Mouse (Mus musculus) C2C12 (cell line): ENCODE measurements around the gene Ndufa4l2. TPM values are rescaled to one million over a fixed set of nuclear protein-coding genes. Genes with fewer than 3 reads are reported as not detected.

Source experiments
- H3K27me3 ChIP-seq: one replicate; pipeline ENCODE4 v1.6.1; 2011; ENCODE audit not compliant: control insufficient read depth, insufficient read depth, insufficient read length
- H3K36me3 ChIP-seq: one replicate; pipeline ENCODE4 v1.6.1; 2011; ENCODE audit not compliant: control insufficient read depth, insufficient read depth
- H3K4me3 ChIP-seq: one replicate; pipeline ENCODE4 v1.5.1; 2011; ENCODE audit warnings: mild to moderate bottlenecking, control low read depth; ENCODE audit not compliant: poor library complexity, insufficient read depth, severe bottlenecking
- H3K79me2 ChIP-seq: one replicate; pipeline ENCODE4 v1.6.1; 2011; ENCODE audit not compliant: control insufficient read depth, insufficient read depth
- H3K79me3 ChIP-seq: one replicate; pipeline ENCODE4 v1.6.1; 2011; ENCODE audit warnings: low read depth, control low read depth
- H3ac ChIP-seq: one replicate; pipeline ENCODE3; 2011; ENCODE audit warnings: low read depth; ENCODE audit not compliant: control insufficient read depth, insufficient read length
- CEBPB ChIP-seq: IDR thresholded peaks from one replicate; pipeline ENCODE4 v1.6.1; 2011; ENCODE audit warnings: low read depth, mild to moderate bottlenecking, control low read depth, moderate library complexity
- CTCF ChIP-seq: IDR thresholded peaks from one replicate; pipeline ENCODE4 v1.5.1; 2011; ENCODE audit not compliant: control insufficient read depth, insufficient read depth, insufficient read length
- FOSL1 ChIP-seq: IDR thresholded peaks from one replicate; pipeline ENCODE4 v1.8.0; 2011; ENCODE audit warnings: mild to moderate bottlenecking, low read length; ENCODE audit not compliant: poor library complexity, insufficient read depth, severe bottlenecking
- MAX ChIP-seq: IDR thresholded peaks from one replicate; pipeline ENCODE4 v1.6.1; 2011; ENCODE audit warnings: mild to moderate bottlenecking, control low read depth
- MYOD1 ChIP-seq: IDR thresholded peaks from one replicate; pipeline ENCODE4 v1.6.1; 2011; ENCODE audit warnings: low read depth; ENCODE audit not compliant: control insufficient read depth, insufficient read length
- MYOG ChIP-seq: IDR thresholded peaks from one replicate; pipeline ENCODE4 v1.6.1; 2011; ENCODE audit not compliant: control insufficient read depth, insufficient read length; ENCODE audit errors: extremely low read depth
- USF1 ChIP-seq: IDR thresholded peaks from one replicate; pipeline ENCODE4 v1.6.1; 2011; ENCODE audit warnings: low read depth, mild to moderate bottlenecking, control low read depth, moderate library complexity
- polyA plus RNA-seq: library from polyadenylated mRNA; unstranded; fragments of >200 nt; fragmentation: generic; extraction: Trizol; gene quantifications from one replicate; pipeline ENCODE4 v1.2.1, GENCODE M21; 2012; ENCODE audit warnings: missing spikeins

Ndufa4l2 gene
- polyA plus RNA-seq, 1 experiment, result 0.42 TPM

- peaks cover under 1% of the 10 kb centered on the region for H3K36me3 ChIP-seq
- H3K79me2 ChIP-seq, result no peaks in the 10 kb centered on the region
- no peaks in the 10 kb centered on the region for H3K27me3 ChIP-seq
- peak overlapping the region; percentile 31 for H3K4me3 ChIP-seq
- no peaks in the 10 kb centered on the region for H3K79me3 ChIP-seq
- no peak for TF ChIP-seq FOSL1
- TF ChIP-seq CEBPB, result no peak
- no peak for TF ChIP-seq USF1
- no peak for TF ChIP-seq MYOD1
- no peak for TF ChIP-seq MYOG
- TF ChIP-seq MAX, result no peak
- TF ChIP-seq CTCF, result no peak
- H3ac ChIP-seq, result peak overlapping the region; percentile 81
Observed at GRCm38 (mm10) chr10:127511634-127512306, 3.0 kb upstream of the Ndufa4l2 start.

GRCm38 (mm10) chr10:127512307-127512666 lies 2.5 kb upstream of the Ndufa4l2 start:
- H3ac ChIP-seq, result peak overlapping the region; percentile 81
- H3K79me3 ChIP-seq, result no peaks in the 10 kb centered on the region
- no peaks in the 10 kb centered on the region for H3K79me2 ChIP-seq
- peaks cover 5% of the 10 kb centered on the region for H3K36me3 ChIP-seq
- no peaks in the 10 kb centered on the region for H3K27me3 ChIP-seq
- H3K4me3 ChIP-seq, result peak overlapping the region; percentile 31
- TF ChIP-seq MYOG (no peak), CEBPB (no peak), MYOD1 (no peak), FOSL1 (no peak), USF1 (no peak), CTCF (no peak), MAX (no peak)

DNA sequence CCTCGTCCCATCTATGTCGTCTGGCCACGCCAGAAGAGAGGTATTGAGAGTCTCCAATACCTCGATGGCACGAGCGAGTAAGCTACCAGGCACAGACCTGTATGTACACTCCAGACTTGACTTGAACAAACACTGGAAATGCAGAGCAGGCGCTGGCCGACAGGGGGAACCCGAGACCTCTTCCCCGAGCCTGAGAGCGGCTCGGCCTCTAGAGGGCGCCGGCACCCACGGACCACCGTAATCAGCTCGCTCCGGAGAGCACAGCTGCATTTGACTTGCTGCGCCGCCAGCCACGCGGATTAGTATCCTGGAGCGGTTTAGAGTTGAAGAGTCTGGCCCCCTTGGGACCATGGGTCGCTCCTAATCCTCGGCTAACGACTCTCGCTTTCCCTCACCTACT lies 2.0 kb upstream of the Ndufa4l2 start:
- H3K79me2 ChIP-seq, result no peaks in the 10 kb centered on the region
- no peaks in the 10 kb centered on the region for H3K79me3 ChIP-seq
- no peak overlapping the region for H3ac ChIP-seq
- H3K4me3 ChIP-seq, result no peak overlapping the region
- TF ChIP-seq CTCF, result peak; percentile 100
- no peak for TF ChIP-seq CEBPB
- TF ChIP-seq MYOG, result no peak
- no peak for TF ChIP-seq FOSL1
- no peak for TF ChIP-seq USF1
- peak; percentile 45 for TF ChIP-seq MAX
- TF ChIP-seq MYOD1, result peak; percentile 43
- H3K27me3 ChIP-seq, result no peaks in the 10 kb centered on the region
- H3K36me3 ChIP-seq, result peaks cover 10% of the 10 kb centered on the region

DNA sequence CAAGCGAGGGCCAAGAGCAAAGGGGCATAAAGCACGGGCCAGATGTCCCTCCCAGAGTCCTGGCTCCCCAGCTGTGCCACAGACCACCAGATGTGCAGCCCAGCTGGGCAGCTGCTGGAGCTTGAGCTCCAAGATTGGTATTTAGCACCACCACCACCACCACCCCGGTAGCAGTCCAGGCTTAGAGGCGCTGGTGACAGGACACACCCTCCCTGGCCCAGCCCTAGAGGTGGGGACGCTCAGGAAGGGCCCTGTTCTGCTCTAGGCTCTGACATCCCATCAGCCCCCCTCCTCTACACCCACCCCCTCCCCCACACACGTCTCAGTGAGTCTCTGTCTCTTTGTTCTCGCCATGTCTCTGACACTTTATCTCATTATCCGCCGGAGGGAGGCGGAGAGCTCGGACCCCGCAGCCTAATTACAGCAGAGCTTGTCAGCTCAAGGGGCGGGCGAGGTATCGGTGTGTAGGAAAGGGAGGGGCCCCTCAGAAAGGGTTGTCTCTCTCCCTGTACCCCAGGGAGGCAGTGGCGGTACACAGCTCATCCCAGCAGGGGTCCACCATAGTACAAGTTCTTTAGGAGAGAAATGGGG lies 1.2 kb upstream of the Ndufa4l2 start:
- Histone ChIP-seq H3K27me3 (no peaks in the 10 kb centered on the region), H3K4me3 (no peak overlapping the region), H3K36me3 (peaks cover 18% of the 10 kb centered on the region), H3ac (peak overlapping the region; percentile 25), H3K79me2 (no peaks in the 10 kb centered on the region), H3K79me3 (no peaks in the 10 kb centered on the region)
- TF ChIP-seq MYOD1 (no peak), CEBPB (no peak), USF1 (no peak), MYOG (no peak), CTCF (no peak), MAX (no peak), FOSL1 (no peak)

- Histone ChIP-seq H3K4me3 (no peak overlapping the region), H3K36me3 (peaks cover 22% of the 10 kb centered on the region), H3K79me3 (no peaks in the 10 kb centered on the region), H3ac (no peak overlapping the region), H3K27me3 (no peaks in the 10 kb centered on the region), H3K79me2 (peaks cover 1% of the 10 kb centered on the region)
- TF ChIP-seq MYOG (no peak), CTCF (no peak), FOSL1 (no peak), MAX (no peak), CEBPB (no peak), MYOD1 (no peak), USF1 (no peak)
Observed at GRCm38 (mm10) chr10:127514111-127514698, 562 bp upstream of the Ndufa4l2 start.
